Mouse (Mus musculus): ENCODE measurements around the gene Fsd2. TPM values are rescaled to one million over a fixed set of nuclear protein-coding genes. Genes with fewer than 3 reads are reported as not detected.

Fsd2 gene
- 1.2 and 1.6 TPM in 2 replicates for total RNA-seq (2012; rRNA removed)
- 0.18 and 0.26 TPM in 2 replicates for total RNA-seq (2014; rRNA removed)
- polyA plus RNA-seq (2012; ENCODE audit: insufficient read length, low read depth) = 0.54 and 0.56 TPM in 2 replicates

- peaks cover 3% of the 10 kb centered on the region for H3K79me2 ChIP-seq (replicated peaks; ENCODE audit: control insufficient read depth, extremely low read depth, insufficient read depth, poor library complexity, severe bottlenecking)
- TF ChIP-seq USF2 (conservative IDR thresholded peaks at IDR 0.05; ENCODE audit: low read depth, low read length) (no peak), ZNF384 (IDR thresholded peaks at IDR 0.05; ENCODE audit: low read depth, low read length) (no peak), UBTF (IDR thresholded peaks at IDR 0.05; ENCODE audit: low read depth, low read length) (no peak), E2F4 (IDR thresholded peaks at IDR 0.05; ENCODE audit: insufficient replicate concordance, low read depth, low read length) (no peak), ETS1 (conservative IDR thresholded peaks at IDR 0.05; ENCODE audit: low read depth, low read length) (no peak), TBP (conservative IDR thresholded peaks at IDR 0.05; ENCODE audit: low read depth, low read length) (no peak), EP300 (IDR thresholded peaks at IDR 0.05; ENCODE audit: low read length) (no peak), ZMIZ1 (IDR thresholded peaks at IDR 0.05; ENCODE audit: low read depth, low read length) (no peak), JUND (conservative IDR thresholded peaks at IDR 0.05; ENCODE audit: low read depth, low read length) (no peak), MAZ (IDR thresholded peaks at IDR 0.05; ENCODE audit: low read depth, low read length) (no peak), PAX5 (IDR thresholded peaks at IDR 0.05; ENCODE audit: low read length) (no peak), ZKSCAN1 (IDR thresholded peaks at IDR 0.05; ENCODE audit: borderline replicate concordance, low read depth, low read length) (no peak), IRF4 (IDR thresholded peaks at IDR 0.05; ENCODE audit: low read depth, low read length) (no peak), HCFC1 (IDR thresholded peaks at IDR 0.05; ENCODE audit: low read depth, low read length) (no peak), JUN (IDR thresholded peaks at IDR 0.05; ENCODE audit: insufficient read depth, low read depth, low read length) (no peak), TCF12 (IDR thresholded peaks at IDR 0.05; ENCODE audit: low read depth, low read length) (no peak), RCOR1 (conservative IDR thresholded peaks at IDR 0.05; ENCODE audit: low read depth, low read length) (no peak), RAD21 (IDR thresholded peaks at IDR 0.05; ENCODE audit: low read depth, low read length) (no peak)
- no peak for DNase-seq (ENCODE audit: extremely low read depth)
- in situ Hi-C loops (cut with MboI; ENCODE audit: low pct_ligation_motif_present, low pct_unique_long_range_greater_than_20kb, low sequenced_read_pairs) = no loop called here
- H3K9me3 ChIP-seq (replicated peaks; ENCODE audit: low read length) = no peaks in the 10 kb centered on the region
- H3K4me3 ChIP-seq (replicated peaks in 1 of 3; ENCODE audit: low read depth in 2 of 3, low read length in 2 of 3, poor library complexity in 1 of 3) = no peak within 1 kb of the TSS
- no peaks in the 10 kb centered on the region for H3K36me3 ChIP-seq (replicated peaks in 1 of 2; ENCODE audit: control insufficient read depth in 1 of 2, insufficient read depth in 1 of 2, low read length in 1 of 2)
- no peak within 1 kb of the TSS for H3K4me2 ChIP-seq (ENCODE audit: insufficient read depth, low read depth, poor library complexity, severe bottlenecking)
- no peak within 1 kb of the TSS for H3K9ac ChIP-seq (ENCODE audit: insufficient read depth, low read depth)
- dilution Hi-C loops (cut with MboI; ENCODE audit: extremely low pct_ligation_motif_present, extremely low pct_unique_long_range_greater_than_20kb, low sequenced_read_pairs) = no loop called here
- peaks cover 0 to 3% of the 10 kb centered on the region in 2 experiments; a peak in 1 of 4 replicates for H3K4me1 ChIP-seq (ENCODE audit: control insufficient read depth in 1 of 2, insufficient read depth in 2 of 2)
- peaks cover 1% of the 10 kb centered on the region for H3K27me3 ChIP-seq (replicated peaks)
- no peak within 1 kb of the TSS for H3K27ac ChIP-seq (ENCODE audit: insufficient read depth, low read depth)
Observed at GRCm38 (mm10) chr7:81566892-81567291, at the start of gene Fsd2. TSS of gene Fsd2 (minus strand) at chr7:81566944.

GRCm38 (mm10) chr7:81615031-81615430 lies 48.3 kb upstream of the Fsd2 start:
- Histone ChIP-seq H3K27me3 (replicated peaks) (no peaks in the 10 kb centered on the region), H3K36me3 (replicated peaks in 1 of 2; ENCODE audit: control insufficient read depth in 1 of 2, insufficient read depth in 1 of 2, low read length in 1 of 2) (no peaks in the 10 kb centered on the region), H3K4me3 (replicated peaks in 1 of 3; ENCODE audit: low read depth in 2 of 3, low read length in 2 of 3, poor library complexity in 1 of 3) (no peak overlapping the region), H3K4me2 (ENCODE audit: insufficient read depth, low read depth, poor library complexity, severe bottlenecking) (no peak overlapping the region), H3K27ac (ENCODE audit: insufficient read depth, low read depth) (no peak overlapping the region), H3K4me1 (ENCODE audit: control insufficient read depth in 1 of 2, insufficient read depth in 2 of 2) (no peaks in the 10 kb centered on the region), H3K9me3 (replicated peaks; ENCODE audit: low read length) (no peaks in the 10 kb centered on the region), H3K9ac (ENCODE audit: insufficient read depth, low read depth) (no peak overlapping the region), H3K79me2 (replicated peaks; ENCODE audit: control insufficient read depth, extremely low read depth, insufficient read depth, poor library complexity, severe bottlenecking) (no peaks in the 10 kb centered on the region)
- TF ChIP-seq JUN (IDR thresholded peaks at IDR 0.05; ENCODE audit: insufficient read depth, low read depth, low read length) = no peak
- TF ChIP-seq MXI1 (IDR thresholded peaks at IDR 0.05; ENCODE audit: low read depth, low read length) = no peak
- TF ChIP-seq GABPA (IDR thresholded peaks at IDR 0.05; ENCODE audit: insufficient replicate concordance, low read depth, low read length) = no peak
- no peak for TF ChIP-seq RAD21 (IDR thresholded peaks at IDR 0.05; ENCODE audit: low read depth, low read length)
- TF ChIP-seq CTCF (conservative IDR thresholded peaks at IDR 0.05 in 1 of 2, IDR thresholded peaks at IDR 0.05 in 1 of 2; ENCODE audit: low read depth in 2 of 2, low read length in 2 of 2) = no peak
- no peak for TF ChIP-seq CHD2 (IDR thresholded peaks at IDR 0.05; ENCODE audit: low read length)
- TF ChIP-seq ETS1 (conservative IDR thresholded peaks at IDR 0.05; ENCODE audit: low read depth, low read length) = no peak
- no peak for TF ChIP-seq CHD1 (IDR thresholded peaks at IDR 0.05; ENCODE audit: low read depth, low read length)
- no peak for TF ChIP-seq KAT2A (IDR thresholded peaks at IDR 0.05; ENCODE audit: insufficient replicate concordance, low read length)
- no peak for TF ChIP-seq HCFC1 (IDR thresholded peaks at IDR 0.05; ENCODE audit: low read depth, low read length)
- no peak for TF ChIP-seq ZKSCAN1 (IDR thresholded peaks at IDR 0.05; ENCODE audit: borderline replicate concordance, low read depth, low read length)
- DNase-seq (ENCODE audit: extremely low read depth) = no peak
- in situ Hi-C loops (cut with MboI; ENCODE audit: low pct_ligation_motif_present, low pct_unique_long_range_greater_than_20kb, low sequenced_read_pairs) = no loop called here
- dilution Hi-C loops (cut with MboI; ENCODE audit: extremely low pct_ligation_motif_present, extremely low pct_unique_long_range_greater_than_20kb, low sequenced_read_pairs) = no loop called here

Measured in CH12.LX (cell line).